21 mouse cellular contexts compared by ENCODE assay signal in genomic region chr4:105437141-105437540, GRCm38 (mm10).
A peak's percentile ranks its signal among the peaks of the same experiment; 100 is the strongest.
DNase-seq lines count a peak whose midpoint lies in the region; ATAC-seq and TF ChIP-seq lines count a peak whose summit lies in the region.
"Had no signal": no experiment of that assay in that cellular context is flagged by ENCODE, and none has a peak within 500 bp of the region (broad histone marks: within the 10 kb centered on the region; RNA-seq: fewer than 3 reads in every experiment).

No protein-coding gene starts in this region.

- DNase-seq in heart, adult 18-20 months, result peak; percentile 15 to 22
- DNase-seq in heart, postnatal 25 days (ENCODE audit: low spot score), result no peak
- DNase-seq in hindbrain, postnatal 0 days (ENCODE audit: low spot score), result peak; percentile 47
- no peak for DNase-seq in hindbrain, embryonic 10.5 days (ENCODE audit: low spot score)
- DNase-seq in lung, postnatal 0 days (ENCODE audit: low spot score), result peak; percentile 68
- no peak for DNase-seq in lung, postnatal 14 days
- DNase-seq in kidney, adult 9 months, result no peak
- DNase-seq: adrenal gland, postnatal 14 days; cerebellum, adult 8-10 months; cerebellum, postnatal 14 days; embryo, embryonic 11 days; gastrocnemius, postnatal 10 days had no signal

- ATAC-seq in hindbrain, postnatal 0 days, result no peak
- ATAC-seq in lung, postnatal 0 days, result no peak
- ATAC-seq: activated CD4-positive, CD25-positive, alpha-beta regulatory T cell, adult 4 months; forebrain, embryonic 16.5 days; intestine, embryonic 15.5 days; Patski had no signal

- intact Hi-C loops in heart, postnatal 25 days (cut with DNase I), result no loop called here

- H3K27me3 ChIP-seq in hindbrain, postnatal 0 days (ENCODE audit: insufficient read depth, low read length), result no peaks in the 10 kb centered on the region
- H3K27me3 ChIP-seq in hindbrain, embryonic 10.5 days (ENCODE audit: insufficient read depth, poor library complexity, severe bottlenecking), result no peaks in the 10 kb centered on the region
- H3K27me3 ChIP-seq in lung, postnatal 0 days (replicated peaks; ENCODE audit: insufficient read depth, low read length), result no peaks in the 10 kb centered on the region
- H3K27me3 ChIP-seq: embryonic facial prominence, embryonic 15.5 days; heart, embryonic 13.5 days; hindbrain, embryonic 12.5 days; intestine, embryonic 15.5 days; Patski had no signal

- no peak overlapping the region for H3K9ac ChIP-seq in hindbrain, postnatal 0 days (replicated peaks; ENCODE audit: low read length)
- no peak overlapping the region for H3K9ac ChIP-seq in lung, postnatal 0 days (replicated peaks; ENCODE audit: low read depth)
- H3K9ac ChIP-seq: embryonic facial prominence, embryonic 15.5 days; heart, embryonic 13.5 days; hindbrain, embryonic 12.5 days; intestine, embryonic 15.5 days had no signal

- H3K4me3 ChIP-seq in hindbrain, postnatal 0 days (ENCODE audit: low read length), result no peak overlapping the region
- H3K4me3 ChIP-seq in hindbrain, embryonic 10.5 days, result no peak overlapping the region
- H3K4me3 ChIP-seq in lung, postnatal 0 days (ENCODE audit: low read depth, low read length), result no peak overlapping the region
- H3K4me3 ChIP-seq: embryonic facial prominence, embryonic 15.5 days; erythroblast, embryonic 14.5 days; forebrain, embryonic 10.5 days; heart, embryonic 13.5 days; hindbrain, embryonic 12.5 days; intestine, embryonic 15.5 days had no signal

- H3K4me1 ChIP-seq in hindbrain, postnatal 0 days (ENCODE audit: insufficient read depth, low read length), result no peaks in the 10 kb centered on the region
- H3K4me1 ChIP-seq in hindbrain, embryonic 10.5 days (replicated peaks), result no peaks in the 10 kb centered on the region
- no peaks in the 10 kb centered on the region for H3K4me1 ChIP-seq in lung, postnatal 0 days (ENCODE audit: insufficient read depth, low read depth, low read length)
- H3K4me1 ChIP-seq: embryonic facial prominence, embryonic 15.5 days; forebrain, embryonic 10.5 days; hindbrain, embryonic 12.5 days; intestine, embryonic 15.5 days had no signal

- TF ChIP-seq CTCF in hindbrain, postnatal 0 days (IDR thresholded peaks at IDR 0.05; ENCODE audit: low read depth), result no peak
- TF ChIP-seq CTCF in lung, postnatal 0 days (IDR thresholded peaks at IDR 0.05), result no peak

- TF ChIP-seq EP300 in lung, postnatal 0 days (IDR thresholded peaks at IDR 0.05), result no peak

- H3K9me3 ChIP-seq in hindbrain, postnatal 0 days (ENCODE audit: low read length), result no peaks in the 10 kb centered on the region; the same call in 1 of the 2 replicates
- peaks cover 5% of the 10 kb centered on the region; the same call in 1 of the 2 replicates for H3K9me3 ChIP-seq in hindbrain, embryonic 10.5 days
- H3K9me3 ChIP-seq in lung, postnatal 0 days (ENCODE audit: low read length), result no peaks in the 10 kb centered on the region
- H3K9me3 ChIP-seq: forebrain, embryonic 10.5 days; heart, embryonic 13.5 days; hindbrain, embryonic 12.5 days; intestine, embryonic 15.5 days had no signal

- no peak overlapping the region for H3K4me2 ChIP-seq in hindbrain, postnatal 0 days (ENCODE audit: low read depth, low read length)
- H3K4me2 ChIP-seq in lung, postnatal 0 days (replicated peaks; ENCODE audit: low read depth, low read length), result no peak overlapping the region
- H3K4me2 ChIP-seq: embryonic facial prominence, embryonic 15.5 days; heart, embryonic 13.5 days; hindbrain, embryonic 12.5 days; intestine, embryonic 15.5 days had no signal

- WGBS in hindbrain, postnatal 0 days, result 46% methylated on average over 5 of the region's 5 CpGs
- WGBS in hindbrain, embryonic 10.5 days, result 87% methylated on average over 5 of the region's 5 CpGs
- 35% methylated on average over 5 of the region's 5 CpGs for WGBS in lung, postnatal 0 days

- H3K36me3 ChIP-seq in hindbrain, postnatal 0 days (ENCODE audit: insufficient read depth, low read length), result no peaks in the 10 kb centered on the region
- no peaks in the 10 kb centered on the region for H3K36me3 ChIP-seq in hindbrain, embryonic 10.5 days
- H3K36me3 ChIP-seq in lung, postnatal 0 days (ENCODE audit: insufficient read depth, low read length), result no peaks in the 10 kb centered on the region
- H3K36me3 ChIP-seq: embryonic facial prominence, embryonic 15.5 days; forebrain, embryonic 10.5 days; heart, embryonic 13.5 days; hindbrain, embryonic 12.5 days; intestine, embryonic 15.5 days had no signal

- H3K27ac ChIP-seq in hindbrain, postnatal 0 days, result no peak overlapping the region
- H3K27ac ChIP-seq in hindbrain, embryonic 10.5 days, result no peak overlapping the region
- H3K27ac ChIP-seq in lung, postnatal 0 days (ENCODE audit: low read length), result no peak overlapping the region
- H3K27ac ChIP-seq: embryonic facial prominence, embryonic 15.5 days; forebrain, embryonic 10.5 days; heart, embryonic 13.5 days; hindbrain, embryonic 12.5 days; intestine, embryonic 15.5 days had no signal

Comparison
In these comparisons a context has a peak if more than half of its experiments do, and no peak if none do; other contexts are left out.
1. DNase-seq: peak in heart, adult 18-20 months (2 of 2), hindbrain, postnatal 0 days (single experiment) and lung, postnatal 0 days (single experiment); none in heart, postnatal 25 days (single experiment), hindbrain, embryonic 10.5 days (single experiment), lung, postnatal 14 days (single experiment) and kidney, adult 9 months (single experiment).